In genomic region chr14:105664671-105665198, GRCm38 (mm10) we compare ENCODE assay signal across 11 mouse cellular contexts.
DNase-seq lines count a peak whose midpoint lies in the region; ATAC-seq and TF ChIP-seq lines count a peak whose summit lies in the region.
"Had no signal": no experiment of that assay in that cellular context is flagged by ENCODE, and none has a peak within 500 bp of the region (broad histone marks: within the 10 kb centered on the region; RNA-seq: fewer than 3 reads in every experiment).

No protein-coding gene starts in this region.

- intact Hi-C loops in left cerebral cortex, adult 2 months (cut with DNase I) = loop anchor here (5.0 kb wide), 2 partner anchors 167 to 182 kb away; no protein-coding TSS in a partner anchor
- intact Hi-C loops in left cerebral cortex, postnatal 36 days (cut with DNase I) = loop anchor here (5.0 kb wide), 1 partner anchor 53 kb away; no protein-coding TSS in a partner anchor

- no peak overlapping the region for H3K9ac ChIP-seq in hindbrain, embryonic 14.5 days
- H3K9ac ChIP-seq: liver, embryonic 12.5 days had no signal

- no peaks in the 10 kb centered on the region for H3K36me3 ChIP-seq in hindbrain, embryonic 14.5 days (replicated peaks; ENCODE audit: control insufficient read depth, insufficient read depth)
- H3K36me3 ChIP-seq: liver, embryonic 12.5 days had no signal

- peak overlapping the region; percentile 36; the same call in 1 of the 2 replicates for H3K27ac ChIP-seq in left cerebral cortex, adult 2 months
- H3K27ac ChIP-seq in hindbrain, embryonic 14.5 days = peak overlapping the region; percentile 26
- H3K27ac ChIP-seq: liver, embryonic 12.5 days had no signal

- H3K4me3 ChIP-seq in left cerebral cortex, adult 2 months = no peak overlapping the region
- H3K4me3 ChIP-seq in hindbrain, embryonic 14.5 days (replicated peaks; ENCODE audit: low read length) = no peak overlapping the region
- H3K4me3 ChIP-seq: liver, embryonic 12.5 days had no signal

- TF ChIP-seq CTCF in left cerebral cortex, adult 2 months (IDR thresholded peaks at IDR 0.05) = no peak

- no peak overlapping the region for H3K4me2 ChIP-seq in hindbrain, embryonic 14.5 days (replicated peaks)
- H3K4me2 ChIP-seq: heart, embryonic 11.5 days; liver, embryonic 12.5 days had no signal

- H3K9me3 ChIP-seq in hindbrain, embryonic 14.5 days (ENCODE audit: control insufficient read depth, low read length) = no peaks in the 10 kb centered on the region
- H3K9me3 ChIP-seq: liver, embryonic 12.5 days had no signal

- no peaks in the 10 kb centered on the region for H3K27me3 ChIP-seq in hindbrain, embryonic 14.5 days (ENCODE audit: control insufficient read depth, insufficient read depth, low read length)
- H3K27me3 ChIP-seq: liver, embryonic 12.5 days had no signal

- no peak for DNase-seq in left cerebral cortex, adult 2 months (ENCODE audit: extremely low spot score in 1 of 2, low spot score in 2 of 2)
- no peak for DNase-seq in left cerebral cortex, postnatal 36 days (ENCODE audit: low spot score in 2 of 2)
- peak; percentile 49 for DNase-seq in brain, adult 2 months (ENCODE audit: low read depth, low spot score)
- DNase-seq in hindbrain, embryonic 14.5 days (ENCODE audit: low spot score) = no peak
- DNase-seq in retina, embryonic 14.5 days (ENCODE audit: low spot score) = peak; percentile 50
- DNase-seq in urinary bladder, postnatal 14 days (ENCODE audit: low spot score) = no peak
- no peak for DNase-seq in adrenal gland, adult 18-20 months (ENCODE audit: low spot score in 2 of 2)
- DNase-seq: cerebellum, adult 2 months; lung, postnatal 14 days had no signal

- WGBS in hindbrain, embryonic 14.5 days = 50% methylated on average over 7 of the region's 7 CpGs

- 0 out of 2 replicates have a peak, but pooled peaks have one; percentile 19 for ATAC-seq in hindbrain, embryonic 14.5 days (ENCODE audit: low FRiP score)
- ATAC-seq: liver, embryonic 12.5 days had no signal

- H3K4me1 ChIP-seq in hindbrain, embryonic 14.5 days (replicated peaks; ENCODE audit: control insufficient read depth, insufficient read depth, low read length) = peaks cover 26% of the 10 kb centered on the region; the same call in 1 of the 2 replicates
- H3K4me1 ChIP-seq: liver, embryonic 12.5 days had no signal

Comparison
In these comparisons a context has a peak if more than half of its experiments do, and no peak if none do; other contexts are left out.
1. DNase-seq: peak in brain, adult 2 months (single experiment) and retina, embryonic 14.5 days (single experiment); none in left cerebral cortex, adult 2 months (0 of 2), left cerebral cortex, postnatal 36 days (0 of 2), hindbrain, embryonic 14.5 days (single experiment), urinary bladder, postnatal 14 days (single experiment) and adrenal gland, adult 18-20 months (0 of 2).